Mouse (Mus musculus): ENCODE data around the gene Pid1.

DNA sequence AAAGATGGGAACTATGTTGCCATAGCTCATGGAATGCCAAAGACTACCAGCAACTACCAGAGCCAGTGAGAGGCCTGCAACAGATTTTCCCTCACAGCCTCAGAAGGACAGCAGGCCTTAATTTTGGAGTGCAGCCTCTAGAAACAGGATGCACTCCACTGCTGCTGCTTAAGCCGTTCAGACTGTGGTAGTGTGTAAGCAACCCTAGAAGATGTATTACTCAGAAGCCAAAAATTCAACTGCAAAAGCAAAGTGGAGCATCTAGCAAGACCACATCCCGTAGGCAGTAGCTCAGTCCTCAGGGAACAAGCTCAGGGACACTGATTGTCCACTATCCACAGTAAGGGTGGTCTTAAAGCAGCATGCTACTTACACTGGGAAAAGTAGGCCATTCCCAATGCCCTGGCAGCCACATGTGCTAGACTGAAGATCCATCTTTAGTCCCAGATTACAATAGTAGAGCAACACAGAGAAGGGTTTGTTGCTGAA, 92.2 kb downstream of the Pid1 start:
- TF ChIP-seq CTCF (IDR thresholded peaks at IDR 0.05) (no peak), EP300 (IDR thresholded peaks at IDR 0.05) (no peak)

All from lung, postnatal 0 days (tissue).